Mouse (Mus musculus) megakaryocyte, embryonic 14.5 days (primary cell): ENCODE measurements around the gene Adam11.

Experiments used
- FLI1 ChIP-seq: IDR thresholded peaks from 2 replicates; pipeline ENCODE4 v1.6.1; 2012; ENCODE audit warnings: low read length, inconsistent platforms, mixed read lengths
- GATA1 ChIP-seq: IDR thresholded peaks from 3 replicates; pipeline ENCODE4 v1.6.1; 2012; ENCODE audit warnings: mixed read lengths, low read length, inconsistent platforms, borderline replicate concordance

DNA sequence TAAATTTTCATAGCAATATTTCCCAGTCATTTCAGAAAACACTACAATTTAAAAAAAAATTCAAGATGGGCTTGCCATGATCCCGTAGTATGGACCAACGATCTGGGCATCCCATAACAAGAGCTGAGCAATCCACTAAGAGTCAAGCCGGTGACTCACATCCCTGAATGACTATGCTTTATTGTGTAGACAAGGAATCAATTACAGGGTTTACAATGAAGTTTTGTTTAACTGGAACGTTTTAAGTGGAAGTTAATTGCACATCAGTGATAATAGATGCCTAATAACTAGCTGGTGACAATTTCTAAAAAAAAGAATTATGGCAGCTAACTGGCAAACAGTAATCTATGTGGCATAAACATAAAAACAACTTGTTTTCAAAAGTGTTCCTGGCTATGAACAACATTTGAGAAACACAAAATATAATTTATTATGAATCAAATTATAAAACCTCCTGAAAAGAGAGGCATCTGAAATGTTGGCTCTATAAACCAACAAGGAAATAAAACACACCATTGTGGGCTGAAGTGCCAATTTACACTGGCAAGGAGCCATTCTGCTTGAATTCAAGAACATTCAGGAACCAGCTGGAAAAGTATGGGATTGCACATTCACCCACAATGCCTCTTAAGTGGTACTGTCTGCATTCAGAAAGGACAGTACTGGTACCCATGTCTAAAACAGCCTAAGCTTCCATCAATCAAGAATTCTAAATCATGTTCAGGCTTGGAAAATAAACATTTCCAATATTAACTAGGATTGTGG lies 49.7 kb downstream of the Adam11 start:
- TF ChIP-seq GATA1 (no peak), FLI1 (no peak)
